Mouse (Mus musculus) layer of hippocampus, postnatal 14 days (tissue): ENCODE measurements around the gene Hist2h2ac. TPM values are rescaled to one million over a fixed set of nuclear protein-coding genes. Genes with fewer than 3 reads are reported as not detected.

ENCODE experiments used
- DNase-seq, 2 experiments: peaks; one replicate each; pipeline ENCODE4 v3.0.0; 2021 to 2022; ENCODE audit warnings: low spot score in 2 of 2, mixed read lengths in 1 of 2
- long read RNA-seq, 2 experiments: library from polyadenylated mRNA; stranded (forward); transcript quantifications; one replicate each; pipeline ENCODE4 v2.0.0; 2021
- total RNA-seq, 2 experiments: library from RNA; stranded (reverse); gene quantifications; 2 replicates each; pipeline ENCODE4 v1.2.3; 2021

Hist2h2ac gene
- total RNA-seq = 10 to 100 TPM; 28.2 to 31.3 TPM
- long read RNA-seq, experiment 1 = 0 reads
- long read RNA-seq, experiment 2 = 0 reads

DNA sequence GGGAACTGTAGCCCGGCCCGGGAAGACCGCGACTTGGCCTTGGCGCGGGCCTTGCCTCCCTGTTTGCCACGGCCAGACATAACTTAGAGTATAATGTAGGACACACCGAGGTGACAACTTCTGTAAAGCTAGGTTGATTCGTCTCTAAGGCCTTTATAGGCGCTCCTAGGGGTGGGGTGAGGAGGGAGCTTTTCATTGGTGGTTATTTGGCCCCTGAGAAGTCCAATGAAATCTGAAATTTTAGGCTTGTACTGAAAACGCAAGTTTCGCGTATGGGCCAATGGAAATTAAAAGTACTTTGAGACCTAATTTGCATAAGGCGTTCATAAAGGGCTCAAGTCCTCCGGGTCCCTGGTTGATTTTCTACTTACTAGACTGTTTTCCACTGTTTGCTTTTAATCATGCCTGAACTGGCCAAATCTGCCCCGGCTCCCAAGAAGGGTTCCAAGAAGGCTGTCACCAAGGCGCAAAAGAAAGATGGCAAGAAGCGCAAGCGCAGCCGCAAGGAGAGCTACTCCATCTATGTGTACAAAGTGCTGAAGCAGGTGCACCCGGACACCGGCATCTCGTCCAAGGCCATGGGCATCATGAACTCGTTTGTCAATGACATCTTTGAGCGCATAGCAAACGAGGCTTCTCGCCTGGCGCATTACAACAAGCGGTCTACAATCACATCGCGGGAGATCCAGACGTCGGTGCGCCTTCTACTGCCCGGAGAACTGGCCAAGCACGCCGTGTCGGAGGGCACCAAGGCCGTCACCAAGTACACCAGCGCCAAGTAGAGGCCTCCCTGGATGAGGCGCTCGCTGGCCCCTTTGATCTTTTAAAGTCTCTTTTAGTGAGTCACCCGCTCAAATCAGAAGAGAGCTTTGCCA is at the start of gene Hist2h2ac, which contains the start of gene Hist2h2be:
Gene Hist2h2ac, minus strand, starts transcription at position 116 of the 875 bp plus-strand sequence.
Gene Hist2h2be, plus strand, starts transcription at position 355 of the 875 bp plus-strand sequence.
- DNase-seq = peak; percentile 84 to 94

- peak; percentile 92 to 97 for DNase-seq
These were observed 49.1 kb upstream of the Hist2h2ac start, which contains the start of gene Hist2h2bb for GRCm38 (mm10) chr3:96269511-96270474. TSS of gene Hist2h2bb (plus strand) at chr3:96269752.

GRCm38 (mm10) chr3:96268776-96269378 is 48.2 kb upstream of the Hist2h2ac start:
- DNase-seq = peak in 1 of 2 experiments; percentile 33

DNA sequence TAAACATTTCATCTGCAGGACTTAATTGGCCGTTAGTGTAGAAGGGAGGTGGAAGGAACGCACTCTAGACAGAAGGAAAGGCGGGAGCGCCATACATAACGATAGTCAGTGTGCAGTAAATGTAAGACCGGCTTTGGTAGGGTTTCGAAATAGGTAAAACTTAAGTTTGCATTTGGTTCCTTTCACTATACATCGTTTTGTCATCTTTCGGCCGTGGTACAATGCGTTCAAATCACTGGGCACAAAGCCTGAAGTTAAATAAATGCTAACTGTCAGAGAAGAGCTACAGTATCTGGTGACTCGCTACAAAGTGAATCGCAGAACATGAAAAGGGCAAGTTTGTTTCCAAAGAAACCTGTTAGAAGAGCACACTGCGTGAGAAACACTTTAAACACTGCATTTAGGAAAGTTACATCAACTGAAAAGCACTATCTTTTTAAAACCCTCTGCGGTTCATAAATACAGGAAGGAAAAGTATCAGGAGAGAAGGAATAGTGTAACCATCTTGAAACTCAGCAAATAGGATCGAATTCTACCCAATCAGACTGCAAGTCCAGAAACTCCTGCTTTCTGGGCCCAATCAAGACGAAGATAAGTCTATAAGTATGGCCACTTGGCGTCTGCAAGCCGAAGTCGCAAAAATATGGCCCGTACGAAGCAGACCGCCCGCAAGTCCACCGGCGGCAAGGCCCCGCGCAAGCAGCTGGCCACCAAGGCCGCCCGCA is 47.5 kb upstream of the Hist2h2ac start, which contains the start of gene Hist2h3b:
Gene Hist2h3b, plus strand, starts transcription at position 604 of the 725 bp plus-strand sequence.
- DNase-seq = peak; percentile 83 to 88

- DNase-seq = no peak
These were observed 46.9 kb upstream of the Hist2h2ac start for GRCm38 (mm10) chr3:96267541-96267940.

DNA sequence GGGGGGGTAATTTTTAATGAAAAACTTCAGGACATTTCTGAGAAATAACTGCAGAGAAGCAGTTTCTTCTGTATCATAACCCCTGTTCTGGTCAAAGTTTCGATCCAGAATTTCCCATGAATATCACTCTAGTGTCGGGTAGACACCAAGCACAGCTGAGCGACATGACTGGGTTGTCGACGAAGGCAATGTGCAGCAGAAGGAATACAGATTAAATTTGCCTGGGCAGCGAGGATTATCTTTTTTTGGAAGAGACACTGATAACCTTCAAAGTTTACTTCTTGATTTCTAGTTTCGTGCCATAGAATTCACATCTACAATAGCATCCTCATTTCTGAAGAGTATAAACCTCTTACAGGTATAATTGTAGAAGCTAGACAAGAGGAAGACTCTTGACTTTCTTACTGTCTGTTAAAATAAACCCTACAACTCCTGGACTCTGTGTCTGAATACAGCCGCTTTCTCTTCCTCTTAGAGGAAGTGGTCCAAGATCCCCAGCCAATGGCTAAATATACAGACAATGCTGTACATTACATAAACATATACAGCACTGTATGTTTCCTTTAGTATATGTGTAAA is 45.5 kb upstream of the Hist2h2ac start:
- DNase-seq = no peak

DNA sequence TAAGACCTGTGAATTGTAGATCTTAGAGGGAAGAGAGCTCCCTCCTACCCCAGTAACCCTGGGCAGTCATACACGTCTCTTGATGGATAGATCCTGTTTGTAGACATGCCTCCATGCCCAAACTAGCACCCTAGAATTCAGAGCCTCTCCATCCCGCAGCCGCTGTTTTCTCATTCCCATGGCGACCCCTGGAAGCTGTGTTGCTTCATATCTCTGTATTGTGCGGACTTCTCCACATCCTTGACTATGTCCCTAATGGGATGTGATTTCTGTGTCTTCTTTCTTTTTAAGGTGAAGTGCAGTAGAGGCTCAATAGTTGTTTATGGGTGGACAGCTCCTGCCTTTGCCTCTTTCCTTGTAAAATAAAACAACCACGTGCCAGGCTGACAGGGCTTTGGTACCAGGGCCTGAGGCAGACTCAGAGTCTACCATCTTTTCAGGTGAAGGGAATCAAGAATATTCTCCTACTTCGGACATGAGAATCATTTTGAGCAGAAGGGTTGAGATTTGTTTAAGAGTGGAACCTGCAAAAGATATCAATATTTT is 43.8 kb upstream of the Hist2h2ac start:
- DNase-seq = no peak

DNA sequence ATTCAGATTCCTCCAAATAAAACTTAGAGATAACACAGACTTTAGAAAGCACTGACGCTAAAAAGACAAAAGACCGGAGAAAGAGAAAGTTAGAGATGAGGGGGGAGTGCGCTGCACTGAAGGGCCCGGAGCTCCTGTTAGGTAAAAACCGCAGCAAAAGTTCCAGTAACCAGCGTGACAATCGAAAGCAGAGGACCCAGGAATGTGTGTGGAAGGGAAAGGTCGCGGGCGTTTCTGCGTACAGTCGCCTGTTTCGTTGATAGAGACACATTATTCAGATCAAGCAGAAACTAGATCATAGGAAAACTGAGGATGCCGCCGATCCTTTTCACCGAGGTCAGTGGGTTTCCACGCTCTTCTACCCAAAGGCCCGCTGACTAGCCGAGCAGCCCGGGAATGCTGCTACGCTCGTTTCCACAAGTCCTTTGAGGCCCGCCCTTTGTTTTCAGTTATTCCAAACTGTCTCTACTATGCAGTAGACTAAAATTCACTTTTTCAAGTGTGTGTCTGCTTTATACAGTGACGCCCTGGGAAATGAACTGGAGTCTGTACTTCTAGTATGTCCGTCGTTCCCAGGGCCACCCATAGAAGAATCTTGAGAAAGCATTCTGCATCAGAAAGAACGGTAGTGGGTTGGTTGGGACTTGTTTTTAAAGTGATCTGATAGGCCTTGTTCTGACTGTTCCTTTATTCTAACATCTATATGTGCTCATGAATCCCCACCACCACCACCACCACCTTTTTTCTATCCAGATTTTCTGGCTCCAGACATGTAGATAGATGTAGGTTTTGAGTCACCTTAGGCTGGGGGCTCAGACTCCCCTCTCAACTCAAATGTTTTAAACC is 43.1 kb upstream of the Hist2h2ac start:
- DNase-seq = peak in 1 of 2 experiments; percentile 54

- DNase-seq = peak; percentile 98
These were observed 42.4 kb upstream of the Hist2h2ac start, which contains the start of gene Hist2h4 for GRCm38 (mm10) chr3:96262979-96263550. TSS of gene Hist2h4 (minus strand) at chr3:96263311.

- DNase-seq = peak; percentile 60 to 77
These were observed 41.7 kb upstream of the Hist2h2ac start for GRCm38 (mm10) chr3:96262216-96262875.

DNA sequence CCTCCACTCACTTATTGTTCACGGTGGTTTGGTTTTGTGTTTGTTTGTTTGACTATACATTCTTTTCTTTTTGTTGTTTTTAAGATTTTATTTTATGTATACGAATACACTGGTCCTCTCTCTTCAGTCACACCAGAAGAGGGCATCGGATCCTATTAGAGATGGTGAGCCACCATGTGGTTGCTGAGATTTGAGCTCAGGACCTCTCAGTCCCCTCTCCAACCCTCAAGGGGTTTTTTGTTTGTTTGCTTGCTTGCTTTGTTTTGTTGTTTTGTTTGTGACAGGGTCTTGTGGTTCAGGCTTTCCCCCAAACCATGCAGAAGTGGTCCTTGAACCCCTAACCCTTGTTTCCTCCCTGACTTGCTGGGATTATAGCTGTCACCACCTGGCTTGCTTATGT is 40.9 kb upstream of the Hist2h2ac start:
- DNase-seq = no peak

- DNase-seq = no peak
These were observed 39.5 kb upstream of the Hist2h2ac start for GRCm38 (mm10) chr3:96260220-96260619.

GRCm38 (mm10) chr3:96257190-96257589 is 36.5 kb upstream of the Hist2h2ac start:
- no peak for DNase-seq

DNA sequence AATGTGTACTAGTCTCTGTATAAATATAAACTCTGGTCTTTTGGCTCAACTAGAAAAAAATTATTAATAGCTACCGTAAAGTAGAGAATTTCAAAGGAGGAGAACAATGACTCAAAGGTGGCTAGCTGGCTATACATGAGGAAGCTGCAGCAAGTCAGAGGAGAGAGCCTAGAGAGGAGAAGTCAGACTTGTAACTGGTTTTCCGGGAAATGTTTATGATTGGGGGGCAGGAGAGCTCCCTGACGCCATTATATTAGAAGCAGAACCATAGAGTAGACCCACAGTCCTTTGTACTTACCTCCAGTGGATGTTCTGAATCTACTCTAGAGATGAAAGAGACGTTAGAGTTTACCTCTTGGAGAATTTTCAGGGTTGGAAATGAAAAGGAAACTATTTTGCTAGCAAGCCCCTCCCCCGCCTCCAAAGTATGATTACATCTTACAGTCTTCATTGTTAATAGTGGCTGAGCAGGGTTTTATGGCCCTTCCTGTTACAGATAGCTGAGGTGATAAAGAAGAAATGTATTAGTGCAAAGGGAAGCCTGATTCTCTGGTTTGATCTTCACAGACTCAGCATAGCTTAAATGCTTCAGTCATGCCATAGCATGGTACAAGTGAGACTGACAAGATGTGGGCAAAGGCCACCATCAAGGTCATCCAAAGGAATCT is 35.4 kb upstream of the Hist2h2ac start:
- DNase-seq = no peak

GRCm38 (mm10) chr3:96254683-96255355 is 34.1 kb upstream of the Hist2h2ac start:
- DNase-seq = no peak

GRCm38 (mm10) chr3:96251787-96252186 is 31.1 kb upstream of the Hist2h2ac start:
- no peak for DNase-seq
